Mouse (Mus musculus) MEL (cell line): ENCODE results near the gene Zc3h12d. TPM values are rescaled to one million over a fixed set of nuclear protein-coding genes. Genes with fewer than 3 reads are reported as not detected.

Experiments
- DNase-seq: peaks from one replicate; pipeline ENCODE4 v3.0.0; 2011; ENCODE audit warnings: low read depth, low spot score
- H3K27ac ChIP-seq: 2 replicates; pipeline ENCODE4 v1.5.1; 2012; ENCODE audit warnings: low read depth, mild to moderate bottlenecking, control low read depth, low read length, moderate library complexity; ENCODE audit not compliant: control insufficient read depth
- H3K27me3 ChIP-seq, 2 experiments: fragments of 150-350 bp in 1 of 2; sonication (generic) in 1 of 2; 2 replicates each; pipeline ENCODE4 v1.6.1; 2012; ENCODE audit warnings: low read length in 2 of 2, mild to moderate bottlenecking in 2 of 2, improper control_type of control experiment in 1 of 2, moderate library complexity in 1 of 2; ENCODE audit not compliant: insufficient read depth in 2 of 2, control insufficient read depth in 1 of 2
- H3K36me3 ChIP-seq, 2 experiments: 2 replicates each; pipeline ENCODE4 v1.6.1; 2012 to 2014; ENCODE audit warnings: low read length in 2 of 2, improper control_type of control experiment in 1 of 2, inconsistent platforms in 1 of 2, mild to moderate bottlenecking in 1 of 2; ENCODE audit not compliant: insufficient read depth in 2 of 2, control insufficient read depth in 1 of 2
- H3K4me1 ChIP-seq, 2 experiments: fragments of 150-350 bp in 1 of 2; sonication (generic) in 1 of 2; 2 replicates each; pipeline ENCODE4 v1.6.1; 2012; ENCODE audit warnings: low read length in 2 of 2, improper control_type of control experiment in 1 of 2, mild to moderate bottlenecking in 1 of 2; ENCODE audit not compliant: insufficient read depth in 2 of 2, control insufficient read depth in 1 of 2
- H3K4me3 ChIP-seq, 2 experiments: fragments of 150-350 bp in 1 of 2; sonication (generic) in 1 of 2; 2 replicates each; pipeline ENCODE4 v1.5.1; 2012; ENCODE audit warnings: low read depth in 2 of 2, low read length in 2 of 2, mild to moderate bottlenecking in 2 of 2, moderate library complexity in 2 of 2, control low read depth in 1 of 2, improper control_type of control experiment in 1 of 2; ENCODE audit not compliant: control insufficient read depth in 1 of 2, insufficient read depth in 1 of 2
- H3K79me2 ChIP-seq: 2 replicates; pipeline ENCODE4 v1.6.1; 2012; ENCODE audit warnings: mild to moderate bottlenecking, low read length, moderate library complexity; ENCODE audit not compliant: control insufficient read depth, poor library complexity, insufficient read depth
- H3K9ac ChIP-seq: 2 replicates; pipeline ENCODE4 v1.6.1; 2012; ENCODE audit warnings: low read depth, mild to moderate bottlenecking, control low read depth, low read length, moderate library complexity; ENCODE audit not compliant: control insufficient read depth, poor library complexity, severe bottlenecking
- H3K9me3 ChIP-seq: fragments of 150-350 bp; sonication (generic); replicated peaks from 2 replicates; pipeline ENCODE4 v1.6.1; 2012; ENCODE audit warnings: mild to moderate bottlenecking, low read length, improper control_type of control experiment, moderate library complexity; ENCODE audit not compliant: insufficient read depth
- CHD2 ChIP-seq: IDR thresholded peaks from 2 replicates; pipeline ENCODE4 v1.6.1; 2011; ENCODE audit warnings: low read length, improper control_type of control experiment
- CTCF ChIP-seq, 3 experiments: IDR thresholded peaks in 2 of 3; conservative IDR thresholded peaks in 1 of 3; 2 replicates each; pipeline ENCODE4 v1.5.1; 2011 to 2012; ENCODE audit warnings: low read length in 3 of 3, low read depth in 2 of 3, mild to moderate bottlenecking in 2 of 3, improper control_type of control experiment in 1 of 3, inconsistent platforms in 1 of 3, mixed read lengths in 1 of 3, moderate library complexity in 1 of 3; ENCODE audit not compliant: control insufficient read depth in 1 of 3, insufficient read depth in 1 of 3, poor library complexity in 1 of 3, severe bottlenecking in 1 of 3
- EP300 ChIP-seq, 2 experiments: IDR thresholded peaks; 2 replicates each; pipeline ENCODE4 v1.6.1; 2011; ENCODE audit warnings: improper control_type of control experiment in 2 of 2, low read length in 2 of 2, low read depth in 1 of 2, mild to moderate bottlenecking in 1 of 2
- ETS1 ChIP-seq: IDR thresholded peaks from 2 replicates; pipeline ENCODE4 v1.6.1; 2012; ENCODE audit warnings: low read depth, mild to moderate bottlenecking, inconsistent platforms, low read length, improper control_type of control experiment, moderate library complexity
- GATA1 ChIP-seq: IDR thresholded peaks from 2 replicates; pipeline ENCODE4 v1.6.1; 2011; ENCODE audit warnings: low read depth, low read length, improper control_type of control experiment
- HCFC1 ChIP-seq: IDR thresholded peaks from 2 replicates; pipeline ENCODE4 v1.6.1; 2012; ENCODE audit warnings: low read depth, mild to moderate bottlenecking, inconsistent platforms, low read length, improper control_type of control experiment, moderate library complexity
- KAT2A ChIP-seq: conservative IDR thresholded peaks from 2 replicates; pipeline ENCODE4 v1.6.1; 2012; ENCODE audit warnings: low read depth, low read length, improper control_type of control experiment, inconsistent platforms
- MAFK ChIP-seq: IDR thresholded peaks from 2 replicates; pipeline ENCODE4 v1.6.1; 2011; ENCODE audit warnings: low read depth, mild to moderate bottlenecking, low read length, improper control_type of control experiment, borderline replicate concordance
- MEF2A ChIP-seq: IDR thresholded peaks from 2 replicates; pipeline ENCODE4 v1.6.1; 2014; ENCODE audit warnings: low read depth, mild to moderate bottlenecking, inconsistent platforms, low read length, improper control_type of control experiment; ENCODE audit not compliant: poor library complexity, insufficient replicate concordance, severe bottlenecking; ENCODE audit errors: extremely low read depth
- MXI1 ChIP-seq: IDR thresholded peaks from 2 replicates; pipeline ENCODE4 v1.6.1; 2011; ENCODE audit warnings: mild to moderate bottlenecking, low read depth, low read length, improper control_type of control experiment
- MYC ChIP-seq: IDR thresholded peaks from 2 replicates; pipeline ENCODE4 v1.6.1; 2011; ENCODE audit warnings: low read depth, mild to moderate bottlenecking, low read length, improper control_type of control experiment, moderate library complexity
- NELFE ChIP-seq: IDR thresholded peaks from 2 replicates; pipeline ENCODE4 v1.6.1; 2011; ENCODE audit warnings: low read depth, low read length, improper control_type of control experiment
- NRF1 ChIP-seq: IDR thresholded peaks from 2 replicates; pipeline ENCODE4 v1.6.1; 2014; ENCODE audit warnings: low read depth, mild to moderate bottlenecking, inconsistent platforms, low read length, improper control_type of control experiment, moderate library complexity; ENCODE audit not compliant: poor library complexity, insufficient read depth, severe bottlenecking
- POLR2A ChIP-seq, 2 experiments: IDR thresholded peaks; 2 replicates each; pipeline ENCODE4 v1.6.1; 2011 to 2012; ENCODE audit warnings: low read length in 2 of 2, mild to moderate bottlenecking in 2 of 2, control low read depth in 1 of 2, improper control_type of control experiment in 1 of 2, low read depth in 1 of 2, moderate library complexity in 1 of 2; ENCODE audit not compliant: control insufficient read depth in 1 of 2, insufficient read depth in 1 of 2, poor library complexity in 1 of 2
- POLR2AphosphoS2 ChIP-seq: IDR thresholded peaks from 2 replicates; pipeline ENCODE4 v1.6.1; 2011; ENCODE audit warnings: low read length, improper control_type of control experiment
- POLR2AphosphoS5 ChIP-seq: IDR thresholded peaks from 2 replicates; pipeline ENCODE4 v1.6.1; 2012; ENCODE audit warnings: low read depth, borderline replicate concordance, mild to moderate bottlenecking, inconsistent platforms, low read length, moderate library complexity, mixed read lengths
- RAD21 ChIP-seq: IDR thresholded peaks from 2 replicates; pipeline ENCODE4 v1.6.1; 2011; ENCODE audit warnings: mild to moderate bottlenecking, low read depth, low read length, improper control_type of control experiment
- RCOR1 ChIP-seq: IDR thresholded peaks from 2 replicates; pipeline ENCODE4 v1.6.1; 2012; ENCODE audit warnings: low read depth, mild to moderate bottlenecking, inconsistent platforms, low read length, improper control_type of control experiment
- SIN3A ChIP-seq: IDR thresholded peaks from 2 replicates; pipeline ENCODE4 v1.6.1; 2012; ENCODE audit warnings: low read length, improper control_type of control experiment, inconsistent platforms
- SMC3 ChIP-seq: IDR thresholded peaks from 2 replicates; pipeline ENCODE4 v1.6.1; 2011; ENCODE audit warnings: low read depth, low read length, improper control_type of control experiment
- TAL1 ChIP-seq: IDR thresholded peaks from 2 replicates; pipeline ENCODE4 v1.6.1; 2012; ENCODE audit warnings: mild to moderate bottlenecking, inconsistent platforms, low read length, moderate library complexity, mixed read lengths
- TBP ChIP-seq: IDR thresholded peaks from 2 replicates; pipeline ENCODE4 v1.8.0; 2011; ENCODE audit warnings: low read depth, low read length, improper control_type of control experiment
- TCF12 ChIP-seq: IDR thresholded peaks from 2 replicates; pipeline ENCODE4 v1.6.1; 2014; ENCODE audit warnings: low read depth, mild to moderate bottlenecking, inconsistent platforms, low read length, improper control_type of control experiment, moderate library complexity
- UBTF ChIP-seq: IDR thresholded peaks from 2 replicates; pipeline ENCODE4 v1.6.1; 2012; ENCODE audit warnings: low read depth, mild to moderate bottlenecking, inconsistent platforms, low read length, improper control_type of control experiment, moderate library complexity, borderline replicate concordance; ENCODE audit not compliant: insufficient read depth
- USF2 ChIP-seq, 2 experiments: IDR thresholded peaks; 2 replicates each; pipeline ENCODE4 v1.6.1; 2011 to 2012; ENCODE audit warnings: improper control_type of control experiment in 2 of 2, low read length in 2 of 2, borderline replicate concordance in 1 of 2, inconsistent platforms in 1 of 2, low read depth in 1 of 2, mild to moderate bottlenecking in 1 of 2; ENCODE audit not compliant: insufficient read depth in 1 of 2
- ZC3H11A ChIP-seq: IDR thresholded peaks from 2 replicates; pipeline ENCODE4 v1.6.1; 2012; ENCODE audit warnings: low read depth, mild to moderate bottlenecking, inconsistent platforms, low read length, improper control_type of control experiment
- ZKSCAN1 ChIP-seq: IDR thresholded peaks from 2 replicates; pipeline ENCODE4 v1.6.1; 2012; ENCODE audit warnings: low read depth, mild to moderate bottlenecking, inconsistent platforms, low read length, improper control_type of control experiment, moderate library complexity
- polyA plus RNA-seq, 2 experiments: library from polyadenylated mRNA; stranded (reverse) in 1 of 2; unstranded in 1 of 2; fragments of >175 nt in 1 of 2; fragments of >200 nt in 1 of 2; gene quantifications; 2 replicates each; pipeline versions ENCODE4 v1.2.1 to v1.2.4; 2012; ENCODE audit warnings: low replicate concordance in 2 of 2, low read depth in 1 of 2; ENCODE audit not compliant: insufficient read length in 2 of 2, insufficient read depth in 1 of 2, missing spikeins in 1 of 2
- total RNA-seq: library from RNA; depleted of rRNA; stranded (reverse); fragments of 300-350 nt; gene quantifications from 2 replicates; pipeline ENCODE4 v1.2.3, GENCODE M21; 2012

Zc3h12d gene
- total and polyA plus RNA-seq, 3 experiments = not detected

DNA sequence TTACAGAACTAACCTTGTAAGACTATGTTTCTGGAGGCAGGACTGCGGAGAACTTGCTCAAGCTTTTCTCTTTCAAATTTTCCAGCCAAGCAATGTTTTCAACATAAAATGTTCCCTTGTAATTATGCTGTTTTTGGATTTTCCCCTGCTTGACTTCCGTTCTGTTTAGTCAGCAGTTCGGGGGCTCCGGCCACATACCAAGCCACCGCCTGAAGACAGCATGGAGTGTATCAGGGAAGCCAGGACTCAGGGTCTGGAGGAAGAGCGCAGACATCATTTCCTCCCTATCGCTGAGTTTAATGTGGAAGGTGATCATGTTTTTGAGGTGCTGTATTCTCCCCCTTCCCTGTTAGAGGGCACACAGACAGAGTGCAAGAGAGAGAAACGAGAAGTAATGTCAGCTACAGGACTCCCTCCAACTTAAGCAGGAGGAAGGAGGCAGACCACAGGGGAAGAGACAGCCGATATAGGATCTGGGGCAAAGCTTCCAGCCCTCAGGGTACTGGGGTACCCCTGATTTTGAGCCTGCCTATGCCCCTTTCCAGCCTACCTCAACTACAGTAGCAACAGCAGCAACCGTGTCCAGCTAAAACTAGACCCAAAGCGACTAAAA, 56.1 kb downstream of the Zc3h12d start:
- no peaks in the 10 kb centered on the region for H3K27me3 ChIP-seq
- TF ChIP-seq NELFE = no peak
- TF ChIP-seq ZC3H11A = no peak
- no peak for TF ChIP-seq RAD21
- TF ChIP-seq HCFC1 = no peak
- no peak for TF ChIP-seq POLR2A (IDR thresholded peaks at IDR 0.05; ENCODE audit: control insufficient read depth in 1 of 2, insufficient read depth in 1 of 2, low read depth in 1 of 2, low read length in 2 of 2, poor library complexity in 1 of 2)
- TF ChIP-seq ZKSCAN1 = no peak
- TF ChIP-seq POLR2AphosphoS5 = no peak
- no peak for TF ChIP-seq MYC
- TF ChIP-seq RCOR1 = no peak
- no peak for TF ChIP-seq CHD2
- TF ChIP-seq POLR2AphosphoS2 = no peak
- TF ChIP-seq GATA1 = no peak
- no peak for TF ChIP-seq NRF1
- no peak for TF ChIP-seq TCF12
- no peak for TF ChIP-seq MAFK
- no peak for TF ChIP-seq MXI1
- TF ChIP-seq SMC3 = no peak
- TF ChIP-seq, all 39 proteins: peak for 0
- no peak overlapping the region for H3K9ac ChIP-seq
- H3K4me3 ChIP-seq = no peak overlapping the region
- DNase-seq = no peak
- H3K4me1 ChIP-seq = no peaks in the 10 kb centered on the region
- no peaks in the 10 kb centered on the region for H3K36me3 ChIP-seq
- H3K9me3 ChIP-seq = no peaks in the 10 kb centered on the region
- no peaks in the 10 kb centered on the region for H3K79me2 ChIP-seq
- H3K27ac ChIP-seq = no peak overlapping the region

DNA sequence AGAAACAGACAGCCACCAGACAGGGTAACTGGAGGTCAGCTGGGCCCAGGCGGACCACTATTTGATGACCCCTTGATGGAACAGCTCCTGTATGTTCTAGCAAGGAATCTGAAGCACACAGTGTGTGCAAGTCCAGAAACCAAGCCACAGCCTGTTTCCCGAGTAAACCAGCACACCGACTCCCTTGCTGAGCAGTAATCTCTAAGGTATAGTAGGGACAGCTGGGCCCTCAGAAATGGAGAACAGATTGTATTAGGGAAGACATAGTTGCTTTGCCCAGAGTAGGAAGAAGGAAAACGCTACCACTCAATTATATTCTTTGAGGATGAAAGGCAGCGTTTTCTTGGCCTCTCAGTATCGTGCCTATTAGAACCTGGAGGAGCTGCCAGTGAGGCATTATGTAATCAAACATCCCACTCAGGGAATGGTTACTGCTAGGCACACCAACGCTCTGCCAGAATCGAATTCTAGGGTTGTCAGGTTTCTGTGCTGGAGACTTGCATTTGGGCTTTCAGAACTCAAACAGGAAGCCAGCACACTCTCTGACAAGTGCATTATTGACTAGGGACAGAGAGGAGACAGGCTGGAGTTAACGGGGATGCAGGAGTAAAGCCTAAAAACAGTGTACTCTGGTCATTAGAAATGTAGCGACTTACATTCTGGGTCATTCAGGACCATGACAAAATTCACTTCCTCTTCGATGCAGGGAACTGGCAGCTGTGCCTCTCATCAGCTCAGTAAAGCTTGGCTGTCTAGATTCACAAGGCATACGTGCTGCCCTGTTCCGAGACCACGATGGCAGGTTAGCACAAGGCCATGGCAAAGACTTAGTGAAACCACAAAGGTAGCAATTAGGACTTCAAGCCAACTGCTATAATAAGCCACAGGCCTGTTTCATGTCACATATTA, 68.7 kb downstream of the Zc3h12d start:
- Histone ChIP-seq H3K36me3 (no peaks in the 10 kb centered on the region; a peak in 1 of 4 replicates), H3K79me2 (no peaks in the 10 kb centered on the region), H3K9ac (no peak overlapping the region), H3K4me3 (no peak overlapping the region), H3K27ac (no peak overlapping the region), H3K4me1 (no peaks in the 10 kb centered on the region), H3K27me3 (no peaks in the 10 kb centered on the region), H3K9me3 (no peaks in the 10 kb centered on the region)
- no peak for DNase-seq
- no peak for TF ChIP-seq CTCF (IDR thresholded peaks at IDR 0.05 in 2 of 3, conservative IDR thresholded peaks at IDR 0.05 in 1 of 3; ENCODE audit: control insufficient read depth in 1 of 3, insufficient read depth in 1 of 3, low read depth in 2 of 3, low read length in 3 of 3, poor library complexity in 1 of 3, severe bottlenecking in 1 of 3)
- no peak for TF ChIP-seq SMC3
- no peak for TF ChIP-seq NRF1
- TF ChIP-seq KAT2A = no peak
- no peak for TF ChIP-seq SIN3A
- TF ChIP-seq POLR2A (IDR thresholded peaks at IDR 0.05; ENCODE audit: control insufficient read depth in 1 of 2, insufficient read depth in 1 of 2, low read depth in 1 of 2, low read length in 2 of 2, poor library complexity in 1 of 2) = no peak
- no peak for TF ChIP-seq TBP
- no peak for TF ChIP-seq UBTF
- no peak for TF ChIP-seq EP300 (IDR thresholded peaks at IDR 0.05; ENCODE audit: low read depth in 1 of 2, low read length in 2 of 2)
- TF ChIP-seq HCFC1 = no peak
- no peak for TF ChIP-seq USF2 (IDR thresholded peaks at IDR 0.05; ENCODE audit: borderline replicate concordance in 1 of 2, insufficient read depth in 1 of 2, low read depth in 1 of 2, low read length in 2 of 2)
- no peak for TF ChIP-seq RCOR1
- no peak for TF ChIP-seq NELFE
- no peak for TF ChIP-seq RAD21
- no peak for TF ChIP-seq TAL1
- no peak for TF ChIP-seq ZC3H11A
- TF ChIP-seq MXI1 = no peak
- TF ChIP-seq MEF2A = no peak
- no peak for TF ChIP-seq ETS1
